Mouse (Mus musculus) left cerebral cortex, adult 9 months (tissue): ENCODE data around the gene Il31ra.

Experiments
- DNase-seq, 2 experiments: peaks; one replicate each; pipeline ENCODE4 v3.0.0; 2022; ENCODE audit warnings: low spot score in 2 of 2

Gene Il31ra

GRCm38 (mm10) chr13:112560554-112561138 is 33.5 kb downstream of the Il31ra start:
- peak in 1 of 2 experiments; percentile 9 for DNase-seq

DNA sequence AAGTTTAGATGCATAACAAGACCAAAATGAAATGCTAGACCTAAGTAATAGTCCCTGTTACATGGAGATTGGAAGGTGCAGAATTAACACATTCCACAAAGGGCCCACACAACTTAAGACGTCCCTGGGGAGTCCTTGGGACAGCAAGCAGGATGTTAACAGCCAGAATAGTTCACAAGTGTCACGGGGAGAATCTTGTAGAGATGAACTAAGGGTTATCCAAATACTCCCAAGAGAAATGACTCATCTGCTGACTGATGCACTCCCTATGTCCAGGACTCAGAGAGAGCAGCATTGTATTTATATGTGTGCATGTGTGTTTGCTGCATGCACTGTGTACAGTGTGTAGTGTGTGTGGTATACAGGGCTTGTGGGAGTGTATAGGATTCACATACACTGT is 37.7 kb downstream of the Il31ra start:
- DNase-seq, result no peak

- no peak for DNase-seq
These were observed 40.9 kb downstream of the Il31ra start for GRCm38 (mm10) chr13:112553304-112553703.

GRCm38 (mm10) chr13:112551641-112552548 is 42.3 kb downstream of the Il31ra start:
- DNase-seq, result no peak

DNA sequence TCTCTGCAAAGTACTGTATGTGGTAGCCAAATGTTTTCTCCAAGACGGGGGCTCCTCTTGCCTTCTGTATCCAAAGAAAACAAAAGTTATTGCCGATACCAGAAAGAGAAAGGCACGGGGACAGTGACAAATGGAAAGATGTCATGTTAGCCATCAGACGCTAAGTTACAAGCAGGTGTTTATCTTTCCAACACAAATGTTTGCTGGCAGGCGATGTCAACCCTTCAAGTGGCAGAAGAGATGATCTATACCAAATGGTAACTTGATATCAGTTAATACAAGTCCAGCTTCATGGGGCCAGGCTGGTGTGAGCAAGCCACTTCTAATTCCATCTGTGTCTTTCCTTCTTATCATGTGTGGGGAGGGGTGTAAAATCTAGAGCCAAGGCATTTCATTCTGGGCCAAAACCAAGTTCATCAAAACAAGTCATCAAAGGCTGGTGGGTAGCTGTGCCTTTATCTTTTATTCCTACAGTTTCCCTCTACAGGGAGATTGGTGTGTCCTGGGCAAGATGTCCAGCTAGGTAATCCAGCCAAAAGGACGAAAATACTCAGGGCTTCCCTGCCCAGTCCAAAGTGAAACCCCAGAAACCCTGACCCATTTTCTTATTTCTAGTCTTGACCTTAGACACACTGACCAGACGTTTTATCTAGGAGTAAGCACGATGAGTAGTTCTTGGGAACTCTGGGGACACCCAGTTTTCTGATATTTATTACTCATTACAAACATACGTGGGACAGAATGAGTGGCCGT is 52.8 kb downstream of the Il31ra start:
- DNase-seq, result no peak

DNA sequence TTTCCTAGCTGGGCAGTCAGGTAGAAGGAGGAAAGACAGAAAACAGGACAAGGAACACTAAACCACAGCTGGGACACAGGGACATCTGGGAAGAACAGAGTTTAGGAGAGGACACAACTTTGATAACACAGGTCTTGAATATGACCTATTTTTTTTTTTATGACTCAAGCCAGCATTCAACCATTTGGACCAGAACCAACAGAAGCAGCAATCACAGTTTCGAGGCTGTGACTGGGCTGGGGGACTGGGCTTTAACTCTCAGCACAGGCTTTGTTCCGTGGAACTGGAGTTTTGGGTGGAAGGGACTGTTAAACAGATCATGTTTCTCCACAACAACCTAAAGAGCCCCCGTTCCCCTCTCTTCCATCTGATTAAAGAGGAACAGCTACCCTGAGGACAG is 53.5 kb downstream of the Il31ra start:
- no peak for DNase-seq

DNA sequence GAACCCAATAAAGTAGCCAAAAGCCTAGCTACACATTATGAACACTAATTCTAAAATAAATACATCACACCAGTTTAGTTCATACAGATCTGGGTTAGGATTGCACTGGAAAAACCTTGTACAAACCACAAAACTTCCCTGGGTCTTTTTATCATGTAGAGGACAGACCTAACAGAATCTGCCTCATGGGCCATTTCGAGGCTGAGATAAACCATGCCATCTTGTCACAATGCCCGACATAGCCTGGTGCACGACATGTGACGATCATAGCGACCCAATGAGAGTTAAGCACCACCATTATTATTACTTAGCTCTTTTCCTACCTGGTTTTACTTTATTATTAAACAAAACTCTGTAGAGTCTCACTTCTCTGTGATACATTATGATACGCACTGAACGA is 57.1 kb downstream of the Il31ra start:
- DNase-seq, result no peak

DNA sequence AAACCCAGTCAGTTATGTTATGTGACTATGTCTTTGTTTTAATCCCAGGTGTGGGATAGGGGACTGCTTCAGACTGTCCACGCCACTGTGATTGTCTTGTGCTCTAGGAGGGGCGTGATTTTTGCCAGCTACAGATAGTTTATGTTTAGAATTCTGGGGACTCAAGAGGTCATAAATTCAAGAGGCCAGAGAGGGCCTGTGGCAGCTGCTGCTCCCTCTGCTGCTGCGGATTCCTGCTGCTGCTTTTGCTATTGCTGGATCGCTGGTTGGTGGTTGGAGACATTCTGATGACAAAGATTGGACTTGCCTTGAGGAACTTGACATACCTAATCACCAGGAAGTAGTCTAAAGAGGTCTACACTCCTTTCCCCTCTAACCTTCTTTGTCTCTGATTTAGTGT is 57.5 kb downstream of the Il31ra start:
- DNase-seq, result no peak

DNA sequence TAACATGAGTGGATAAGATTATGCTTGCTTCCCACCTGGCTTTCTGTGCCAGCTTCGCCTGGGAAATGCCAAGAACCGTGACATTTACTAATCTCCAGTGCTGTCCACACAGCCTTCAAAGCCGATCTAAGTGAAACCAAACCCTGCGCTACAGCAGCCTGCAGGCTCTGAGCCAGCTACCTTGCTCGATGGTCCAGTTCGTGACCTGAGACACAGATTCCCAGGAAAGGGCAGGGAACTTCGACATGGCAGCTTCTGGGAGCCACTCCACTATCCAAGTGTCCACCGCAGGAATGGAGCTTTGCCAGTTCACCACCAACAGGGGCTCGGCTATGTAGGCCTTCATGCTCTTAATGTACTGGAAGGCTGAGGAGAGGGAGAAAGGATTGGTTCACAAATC is 60.6 kb downstream of the Il31ra start:
- no peak for DNase-seq

- DNase-seq, result no peak
These were observed 61.9 kb downstream of the Il31ra start for GRCm38 (mm10) chr13:112532235-112532634.

DNA sequence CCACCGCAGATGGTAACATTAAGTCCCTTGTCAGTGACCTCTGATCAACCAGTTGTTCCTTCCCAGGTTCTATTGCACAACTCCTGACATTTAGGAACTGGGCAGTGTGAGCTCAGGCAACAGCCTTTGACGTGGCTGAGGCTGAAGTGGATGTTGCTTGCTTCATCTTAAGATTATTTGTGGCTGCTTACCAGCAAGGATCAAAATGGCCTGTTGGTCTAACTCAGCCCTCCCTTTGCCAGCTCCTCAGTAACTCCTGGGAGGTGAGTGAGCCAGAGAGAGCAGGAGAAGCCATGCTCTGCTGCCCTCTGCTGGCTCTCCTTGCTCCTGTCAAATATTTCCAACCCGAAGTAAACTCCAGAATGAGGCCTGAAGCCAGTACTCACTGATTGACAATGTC is 64.3 kb downstream of the Il31ra start:
- DNase-seq, result peak in 1 of 2 experiments; percentile 60

- DNase-seq, result no peak
These were observed 67.0 kb downstream of the Il31ra start for GRCm38 (mm10) chr13:112527186-112527585.

DNA sequence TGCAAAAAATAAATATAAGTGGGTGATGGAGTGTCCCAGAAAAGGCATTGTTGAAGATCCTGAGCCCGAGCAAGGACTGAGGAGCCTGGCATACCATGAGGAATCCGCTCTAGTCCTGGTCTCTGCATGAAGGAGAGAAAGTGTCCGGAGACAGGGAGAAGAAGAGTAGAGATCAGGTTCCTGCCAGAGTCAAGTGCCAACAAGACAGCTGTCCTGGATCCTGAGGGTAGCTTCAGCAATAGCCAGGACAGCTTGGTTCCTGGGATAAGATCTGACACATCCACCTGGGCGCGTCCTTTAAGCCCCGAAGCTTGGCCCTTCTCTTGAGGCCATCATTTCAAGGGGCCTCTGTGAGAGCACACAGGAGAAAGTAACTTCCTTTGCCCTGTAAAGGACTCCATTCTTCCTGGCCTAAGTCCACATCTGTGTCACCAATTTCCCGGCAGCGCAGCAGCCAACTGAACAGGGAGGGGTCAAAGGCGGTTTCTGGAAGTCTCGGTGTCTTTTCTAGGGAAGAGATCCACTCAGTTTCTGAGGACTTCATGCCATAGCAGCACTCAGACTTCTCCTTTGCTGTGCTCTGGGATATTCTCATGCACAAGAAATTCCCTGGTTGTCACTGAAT is 70.7 kb downstream of the Il31ra start:
- DNase-seq, result no peak

DNA sequence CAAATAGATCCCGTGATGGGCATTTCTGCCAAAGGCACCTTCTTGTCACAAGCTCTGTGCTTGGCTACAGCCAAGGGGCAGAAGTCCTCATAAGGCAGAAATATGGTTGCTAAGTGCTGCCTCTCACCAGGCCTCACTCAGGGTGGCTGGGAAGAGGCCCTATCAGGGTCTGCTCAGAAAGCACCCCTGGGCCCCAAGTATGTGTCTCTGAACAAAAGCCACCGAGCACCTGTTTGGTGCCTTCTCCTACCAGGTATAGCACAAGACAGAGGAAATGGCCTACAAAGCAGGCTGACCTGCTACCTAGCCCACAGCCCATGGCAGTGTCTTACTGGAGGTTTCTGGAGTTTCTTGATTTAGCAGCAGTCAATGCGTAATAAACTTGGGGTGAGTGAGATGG is 71.3 kb downstream of the Il31ra start:
- no peak for DNase-seq

- no peak for DNase-seq
These were observed 71.9 kb downstream of the Il31ra start for GRCm38 (mm10) chr13:112522261-112522660.

GRCm38 (mm10) chr13:112514546-112514945 is 79.6 kb downstream of the Il31ra start:
- no peak for DNase-seq

DNA sequence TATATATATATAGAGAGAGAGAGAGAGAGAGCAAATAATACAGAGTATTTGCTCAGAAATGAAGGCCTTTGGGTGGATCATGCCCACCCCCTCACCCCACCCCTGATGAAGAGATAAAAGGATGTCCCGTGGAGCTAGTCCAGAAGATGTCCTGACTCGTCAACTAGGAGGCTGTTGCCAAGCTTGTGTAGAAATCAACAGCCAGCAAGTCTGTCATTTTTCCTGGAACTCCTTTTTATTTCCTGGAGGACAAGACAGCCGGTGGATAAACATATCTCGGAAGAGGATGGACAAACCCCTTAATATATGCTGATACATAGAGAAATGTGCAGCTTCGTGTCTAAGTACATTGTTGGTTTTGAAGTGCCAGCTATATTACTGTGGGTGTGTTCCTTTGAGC is 81.3 kb downstream of the Il31ra start:
- no peak for DNase-seq

- no peak for DNase-seq
These were observed 82.3 kb downstream of the Il31ra start for GRCm38 (mm10) chr13:112511810-112512209.

GRCm38 (mm10) chr13:112511261-112511660 is 82.9 kb downstream of the Il31ra start:
- no peak for DNase-seq

GRCm38 (mm10) chr13:112510437-112511212 is 83.5 kb downstream of the Il31ra start:
- no peak for DNase-seq

DNA sequence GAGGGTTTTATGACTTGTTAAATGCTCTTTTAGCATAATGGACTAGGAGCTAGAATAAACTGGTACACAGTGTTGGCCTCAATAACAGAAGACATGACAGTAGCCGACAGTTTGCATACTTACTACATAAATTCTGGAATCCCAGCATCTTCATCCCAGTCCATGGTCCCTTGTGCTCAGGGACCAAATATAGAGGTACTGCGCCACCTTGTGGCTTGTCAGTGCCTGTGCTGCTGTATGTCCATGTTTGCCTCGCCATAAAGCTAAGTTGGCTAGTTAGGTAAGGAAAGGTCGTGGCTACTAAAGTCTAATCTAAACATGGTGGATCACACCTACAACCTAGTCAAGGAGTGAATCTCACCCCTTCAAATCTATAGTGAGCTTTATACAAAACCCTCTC is 84.7 kb downstream of the Il31ra start:
- peak in 1 of 2 experiments; percentile 64 for DNase-seq
